Mouse (Mus musculus) myocyte (in vitro differentiated cells): Measurements from ENCODE around the gene Ccdc146.

Experiments
- CEBPB ChIP-seq: IDR thresholded peaks from 2 replicates; pipeline ENCODE4 v1.6.1; 2011; ENCODE audit warnings: mild to moderate bottlenecking, moderate library complexity; ENCODE audit not compliant: poor library complexity, insufficient read depth, severe bottlenecking
- E2F4 ChIP-seq: IDR thresholded peaks from one replicate; pipeline ENCODE4 v1.6.1; 2011; ENCODE audit warnings: mild to moderate bottlenecking, control low read depth, moderate library complexity; ENCODE audit not compliant: insufficient read depth
- MAX ChIP-seq: IDR thresholded peaks from one replicate; pipeline ENCODE4 v1.6.1; 2011; ENCODE audit warnings: low read depth, mild to moderate bottlenecking, control low read depth
- MYOD1 ChIP-seq, 3 experiments: IDR thresholded peaks; one replicate each; pipeline ENCODE4 v1.6.1; 2011; ENCODE audit warnings: control low read depth in 2 of 3, low read depth in 2 of 3, mild to moderate bottlenecking in 2 of 3, moderate library complexity in 1 of 3; ENCODE audit not compliant: insufficient read length in 2 of 3, control insufficient read depth in 1 of 3
- MYOG ChIP-seq, 3 experiments: IDR thresholded peaks; one replicate each; pipeline ENCODE4 v1.6.1; 2011; ENCODE audit warnings: control low read depth in 2 of 3, low read depth in 2 of 3, mild to moderate bottlenecking in 2 of 3; ENCODE audit not compliant: insufficient read length in 2 of 3, control insufficient read depth in 1 of 3, insufficient read depth in 1 of 3
- POLR2A ChIP-seq: IDR thresholded peaks from one replicate; pipeline ENCODE4 v1.6.1; 2011; ENCODE audit warnings: low read depth, mild to moderate bottlenecking, control low read depth, moderate library complexity; ENCODE audit not compliant: insufficient read length
- POLR2AphosphoS2 ChIP-seq: IDR thresholded peaks from one replicate; pipeline ENCODE4 v1.6.1; 2011; ENCODE audit warnings: low read depth, control low read depth; ENCODE audit not compliant: insufficient read length
- REST ChIP-seq: IDR thresholded peaks from one replicate; pipeline ENCODE4 v1.6.1; 2011; ENCODE audit warnings: mild to moderate bottlenecking, control low read depth, moderate library complexity; ENCODE audit not compliant: insufficient read depth, insufficient read length
- SRF ChIP-seq: IDR thresholded peaks from one replicate; pipeline ENCODE4 v1.6.1; 2011; ENCODE audit warnings: low read depth; ENCODE audit not compliant: control insufficient read depth, insufficient read length
- TCF12 ChIP-seq: IDR thresholded peaks from one replicate; pipeline ENCODE4 v1.6.1; 2011; ENCODE audit warnings: mild to moderate bottlenecking, control low read depth; ENCODE audit not compliant: poor library complexity, insufficient read depth, severe bottlenecking
- TCF3 ChIP-seq: IDR thresholded peaks from one replicate; pipeline ENCODE4 v1.6.1; 2011; ENCODE audit warnings: low read depth, control low read depth; ENCODE audit not compliant: insufficient read length
- USF1 ChIP-seq: IDR thresholded peaks from one replicate; pipeline ENCODE4 v1.6.1; 2011; ENCODE audit warnings: low read depth, mild to moderate bottlenecking, control low read depth, moderate library complexity

- TF ChIP-seq POLR2A, result no peak
- TF ChIP-seq E2F4, result no peak
- no peak for TF ChIP-seq POLR2AphosphoS2
- TF ChIP-seq REST, result no peak
- no peak for TF ChIP-seq MYOD1 (IDR thresholded peaks at IDR 0.05; ENCODE audit: control insufficient read depth in 1 of 3, insufficient read length in 2 of 3, low read depth in 2 of 3)
- TF ChIP-seq USF1, result no peak
- TF ChIP-seq CEBPB, result no peak
- TF ChIP-seq TCF12, result no peak
- no peak for TF ChIP-seq MAX
- no peak for TF ChIP-seq TCF3
- no peak for TF ChIP-seq MYOG (IDR thresholded peaks at IDR 0.05; ENCODE audit: control insufficient read depth in 1 of 3, insufficient read depth in 1 of 3, insufficient read length in 2 of 3, low read depth in 2 of 3)
- TF ChIP-seq SRF, result no peak
Observed at GRCm38 (mm10) chr5:21382678-21383077, 41.8 kb downstream of the Ccdc146 start.
